Mouse (Mus musculus) c-Kit-positive CD71-positive TER-119-negative erythroid progenitor cells, embryonic 14.5 days (primary cell): Measurements from ENCODE around the gene Defb38.

ENCODE experiments used
- DNase-seq: peaks from one replicate; pipeline ENCODE4 v3.0.0-alpha.2; 2013; ENCODE audit warnings: low read depth

Gene Defb38

GRCm38 (mm10) chr8:19026466-19026865 is at the start of gene Defb38:
Gene Defb38 (minus strand): TSS chr8:19026566.
- no peak for DNase-seq

GRCm38 (mm10) chr8:19066013-19066412 is 39.6 kb upstream of the Defb38 start:
- DNase-seq = no peak

GRCm38 (mm10) chr8:19064710-19065109 is 38.3 kb upstream of the Defb38 start, which contains the start of gene Defb39:
Gene Defb39 (minus strand): TSS chr8:19064810.
- no peak for DNase-seq

- no peak for DNase-seq
Measured at GRCm38 (mm10) chr8:19062891-19063290, 36.5 kb upstream of the Defb38 start.

GRCm38 (mm10) chr8:19045242-19045641 is 18.9 kb upstream of the Defb38 start:
- no peak for DNase-seq
